Mouse (Mus musculus) thymus, postnatal 10 days (tissue): ENCODE measurements around the gene Gys1.

Source experiments
- DNase-seq, 2 experiments: peaks; one replicate each; pipeline ENCODE4 v3.0.0; 2021; ENCODE audit warnings: low spot score in 2 of 2

Gys1 gene

DNA sequence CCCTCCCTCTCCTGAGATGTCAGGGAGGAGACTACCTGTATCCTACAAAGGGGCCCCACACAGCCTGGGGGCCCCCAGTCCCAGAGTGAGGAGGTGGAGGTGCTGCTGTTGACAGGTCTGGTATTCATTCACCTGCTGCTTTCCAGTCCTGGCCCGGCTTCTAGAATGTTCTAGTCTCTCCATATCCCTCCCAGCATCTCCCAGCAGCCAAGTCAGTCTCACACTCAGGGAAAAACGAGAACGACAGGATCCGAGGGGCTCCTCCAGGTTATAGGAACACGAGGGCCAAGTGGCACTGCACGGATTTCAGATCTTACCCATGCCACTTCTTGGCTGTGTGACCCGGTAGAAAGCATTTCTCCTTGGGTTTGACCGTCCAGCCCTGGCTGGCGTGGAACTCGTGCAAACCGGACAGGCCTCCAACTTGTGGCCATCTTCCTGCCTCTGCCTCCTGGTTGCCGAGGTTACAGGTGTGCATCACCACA, 19.9 kb upstream of the Gys1 start:
- no peak for DNase-seq

DNA sequence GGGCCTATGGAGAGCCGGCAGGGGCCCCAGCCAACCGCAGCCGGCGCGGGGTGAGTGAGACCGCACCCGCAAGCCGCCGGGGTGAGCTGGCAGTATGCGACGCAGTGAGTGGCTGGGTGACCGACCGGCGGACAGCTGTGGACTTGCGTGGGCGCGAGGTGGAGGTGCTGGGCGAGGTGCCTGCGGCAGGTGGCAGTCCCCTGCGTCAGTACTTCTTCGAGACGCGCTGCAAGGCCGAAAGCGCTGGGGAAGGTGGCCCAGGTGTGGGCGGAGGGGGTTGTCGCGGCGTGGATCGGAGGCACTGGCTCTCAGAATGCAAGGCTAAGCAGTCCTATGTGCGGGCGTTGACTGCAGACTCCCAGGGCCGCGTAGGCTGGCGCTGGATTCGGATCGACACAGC, 19.0 kb upstream of the Gys1 start:
- no peak for DNase-seq

DNA sequence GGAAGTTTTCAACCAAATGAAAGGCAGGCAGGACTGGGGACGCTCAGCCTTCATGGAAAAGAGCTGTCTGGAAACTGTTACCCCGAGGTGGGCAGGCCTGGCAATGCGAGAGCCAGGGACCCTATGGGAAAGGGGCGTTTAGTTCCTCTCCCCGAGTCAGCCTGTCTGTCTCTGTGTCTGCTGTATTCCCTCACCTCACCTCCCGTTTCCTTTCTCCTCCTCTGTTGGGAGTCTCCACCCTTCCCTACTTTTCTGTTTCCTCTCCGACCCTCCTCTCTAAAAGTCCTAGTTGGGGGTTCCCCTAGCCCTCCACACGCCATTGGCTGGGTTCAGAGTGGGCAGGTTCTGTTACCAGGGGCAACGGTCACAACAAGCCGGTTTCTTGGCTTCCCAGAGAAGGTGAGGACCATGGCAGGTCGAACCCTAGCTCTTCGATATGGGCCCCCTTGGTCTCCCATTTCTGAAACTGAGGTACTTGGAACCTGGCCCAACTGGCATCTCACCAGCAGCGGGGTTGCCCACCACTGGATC, 16.6 kb upstream of the Gys1 start:
- no peak for DNase-seq

DNA sequence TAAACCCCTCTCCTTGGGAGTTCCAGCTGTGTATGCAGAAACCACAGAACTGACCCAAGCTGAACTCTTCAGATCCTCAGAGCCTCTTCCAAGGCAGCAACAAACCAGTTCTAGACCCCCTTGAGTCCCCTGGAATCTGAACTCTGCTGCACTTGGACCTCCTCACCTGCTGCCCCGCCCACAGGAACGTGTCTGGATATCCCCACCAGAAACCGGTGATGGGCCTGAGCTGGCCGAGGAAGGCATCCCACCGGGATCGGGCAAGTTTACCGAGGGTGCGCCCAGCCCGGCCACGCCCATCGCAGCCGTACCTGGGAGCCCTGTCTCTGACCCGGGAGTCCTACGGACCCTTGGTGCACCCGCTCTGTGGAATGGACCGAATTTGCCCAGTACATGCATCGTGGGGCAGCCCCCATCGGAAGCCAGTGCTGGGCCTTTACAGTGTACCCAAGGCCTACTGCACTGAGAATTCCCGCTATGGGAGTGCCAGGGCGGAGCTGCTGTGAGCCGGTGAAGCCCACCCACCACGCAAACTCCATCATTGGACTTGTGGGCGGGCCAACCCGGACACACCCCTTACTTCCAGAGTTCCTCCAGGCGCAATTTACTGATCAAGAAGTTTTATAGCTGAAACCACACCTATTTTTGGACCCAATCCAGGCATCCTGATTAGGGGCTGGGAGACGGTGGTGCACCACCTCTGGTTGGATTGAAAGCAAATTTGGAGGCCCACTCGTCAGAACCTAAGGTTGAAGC, 14.6 kb upstream of the Gys1 start:
- no peak for DNase-seq

DNA sequence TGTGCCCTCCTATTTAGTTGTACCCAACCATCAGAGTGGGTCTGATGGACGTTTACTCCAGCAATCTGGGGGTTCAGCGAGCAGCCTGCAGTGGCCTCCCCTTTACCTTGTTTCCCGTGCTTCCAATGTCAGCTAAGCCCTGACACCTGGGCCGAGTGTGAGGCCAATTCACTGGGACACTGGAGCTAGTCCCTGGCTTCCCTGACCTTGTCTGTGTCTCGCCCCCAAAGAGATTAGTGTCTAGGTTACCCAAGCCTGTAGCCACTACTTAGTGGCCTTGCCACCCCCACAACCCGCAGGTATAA, 14.1 kb upstream of the Gys1 start, which contains the start of gene Lhb:
Gene Lhb (plus strand): TSS at position 206 of the 305 bp plus-strand sequence.
- no peak for DNase-seq

DNA sequence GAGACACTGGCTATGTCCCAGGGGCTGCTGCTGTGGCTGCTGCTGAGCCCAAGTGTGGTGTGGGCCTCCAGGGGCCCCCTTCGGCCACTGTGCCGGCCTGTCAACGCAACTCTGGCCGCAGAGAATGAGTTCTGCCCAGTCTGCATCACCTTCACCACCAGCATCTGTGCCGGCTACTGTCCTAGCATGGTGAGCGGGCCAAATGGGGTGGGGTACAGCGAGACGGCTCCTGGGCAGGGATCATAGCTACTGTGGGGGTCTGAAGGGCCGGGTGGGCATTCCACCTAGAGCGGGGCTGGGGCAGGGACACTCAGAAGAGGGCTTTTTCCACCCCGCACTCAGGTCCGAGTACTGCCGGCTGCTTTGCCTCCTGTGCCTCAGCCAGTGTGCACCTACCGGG, 13.4 kb upstream of the Gys1 start:
- DNase-seq: no peak

DNA sequence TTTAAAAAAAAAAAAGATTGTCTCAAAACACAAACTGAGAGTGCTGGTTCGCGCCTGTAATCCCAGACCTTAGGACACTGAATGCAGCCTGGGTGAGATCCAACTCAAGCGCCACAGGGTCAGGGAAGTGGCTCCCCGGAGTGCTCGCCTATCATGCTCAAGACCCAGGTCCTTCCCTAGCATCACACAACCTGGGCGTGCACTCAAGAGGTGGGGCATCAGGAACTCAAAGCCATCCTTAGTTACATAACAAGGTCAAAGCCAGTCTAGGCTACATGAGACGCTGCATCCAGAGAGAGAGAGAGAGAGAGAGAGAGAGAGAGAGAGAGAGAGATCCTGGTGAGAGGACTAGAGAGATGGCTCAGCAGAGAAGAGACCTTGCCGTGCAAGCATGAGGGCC, 8.1 kb upstream of the Gys1 start:
- DNase-seq: no peak

DNA sequence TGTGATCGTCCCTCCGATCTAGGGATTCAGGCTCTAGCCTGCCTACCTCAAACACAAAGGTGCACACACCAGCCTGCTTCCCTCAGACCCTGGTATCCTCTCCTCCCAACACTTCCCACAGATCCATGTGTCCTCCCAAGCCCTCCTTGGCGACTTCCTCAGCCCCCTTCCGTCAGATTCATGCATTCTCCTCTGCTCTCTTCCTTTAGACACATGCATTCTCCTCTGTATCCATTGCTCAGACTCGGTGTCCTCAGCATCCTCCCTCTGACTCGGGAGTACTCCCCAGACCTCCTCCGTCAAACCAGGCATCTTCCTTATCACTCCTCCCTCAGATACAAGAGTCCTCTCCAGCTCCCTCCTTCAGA, 825 bp upstream of the Gys1 start:
- DNase-seq: no peak

DNA sequence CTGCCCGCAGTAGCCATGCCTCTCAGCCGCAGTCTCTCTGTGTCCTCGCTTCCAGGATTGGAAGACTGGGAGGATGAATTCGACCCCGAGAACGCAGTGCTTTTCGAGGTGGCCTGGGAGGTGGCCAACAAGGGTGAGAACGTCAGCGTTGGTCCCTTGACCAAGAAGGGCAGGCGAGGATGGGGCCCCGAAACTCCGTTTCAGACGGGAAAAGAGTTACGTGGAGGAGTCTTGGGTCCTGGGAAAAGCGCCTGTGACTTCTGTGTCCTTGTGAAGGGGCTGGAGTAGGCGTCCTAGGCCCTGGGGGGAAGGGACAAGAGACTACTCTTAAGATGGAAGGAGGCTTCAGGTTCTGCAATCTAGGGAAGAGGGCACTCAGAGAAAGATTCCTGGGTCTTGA, 394 bp downstream of the Gys1 start:
- no peak for DNase-seq

DNA sequence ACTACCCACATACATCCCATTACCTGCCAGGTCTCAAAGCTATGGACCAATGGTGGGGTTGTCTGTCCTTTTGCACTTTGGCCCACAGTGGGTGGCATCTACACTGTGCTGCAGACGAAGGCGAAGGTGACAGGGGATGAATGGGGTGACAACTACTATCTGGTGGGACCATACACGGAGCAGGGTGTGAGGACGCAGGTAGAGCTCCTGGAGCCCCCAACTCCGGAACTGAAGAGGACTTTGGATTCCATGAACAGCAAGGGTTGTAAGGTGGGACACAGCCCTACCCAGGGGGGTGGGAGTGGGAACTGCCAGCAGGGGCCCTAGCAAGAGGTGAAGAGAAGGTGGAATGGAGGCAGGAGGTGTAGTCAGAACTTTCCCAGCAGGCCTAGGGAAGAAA, 1.8 kb downstream of the Gys1 start:
- no peak for DNase-seq

DNA sequence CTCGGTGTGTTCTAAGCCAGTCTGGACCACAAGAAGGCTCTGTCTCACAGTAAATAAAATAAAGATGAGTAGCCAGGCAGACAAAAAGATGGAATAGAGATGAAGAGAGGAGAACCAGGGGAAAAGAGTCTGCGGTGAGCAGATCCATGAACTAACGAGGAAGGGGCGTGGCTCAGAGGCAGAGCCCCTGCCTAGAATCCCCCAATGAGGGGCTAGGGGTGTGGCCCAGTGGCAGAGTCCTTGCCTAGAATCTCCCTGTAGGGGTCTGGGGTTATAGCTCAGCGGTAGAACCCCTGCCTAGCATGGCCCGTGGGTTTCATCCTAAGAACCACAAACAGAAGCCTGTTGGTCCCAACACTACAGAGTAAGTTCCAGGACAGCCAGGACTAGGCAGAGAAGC, 2.4 kb downstream of the Gys1 start:
- no peak for DNase-seq

DNA sequence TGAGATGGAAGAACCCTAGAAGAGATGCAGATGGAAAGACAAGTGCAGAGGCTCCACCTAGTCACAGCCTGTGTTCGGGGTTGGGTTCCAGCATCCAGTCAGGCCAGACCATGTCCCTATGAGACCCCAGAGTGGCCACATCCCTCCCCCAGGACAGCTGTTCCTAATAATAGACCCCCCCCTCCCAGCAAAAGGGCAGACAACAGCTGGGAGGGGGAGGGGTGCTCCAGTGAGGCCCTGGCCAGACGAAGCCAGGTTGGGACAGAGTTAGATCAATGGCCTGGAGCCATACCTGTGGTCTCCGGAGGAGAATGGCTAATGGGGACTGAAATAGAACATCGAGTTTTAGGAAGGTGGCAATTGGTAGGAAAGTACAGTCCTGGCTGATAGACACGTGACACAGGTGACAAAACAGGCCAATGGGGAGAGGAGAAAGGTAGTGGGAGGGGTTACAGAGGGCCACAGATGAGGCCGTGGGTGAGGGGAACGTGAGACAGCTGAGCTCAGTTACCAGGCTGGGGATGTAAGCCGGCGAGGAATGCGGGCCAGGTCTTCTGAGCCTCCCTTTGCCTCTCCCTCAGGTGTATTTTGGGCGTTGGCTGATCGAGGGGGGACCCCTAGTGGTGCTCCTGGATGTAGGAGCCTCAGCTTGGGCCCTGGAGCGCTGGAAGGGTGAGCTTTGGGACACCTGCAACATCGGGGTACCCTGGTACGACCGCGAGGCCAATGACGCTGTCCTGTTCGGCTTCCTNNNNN, 3.1 kb downstream of the Gys1 start, which contains the start of gene Ruvbl2:
Gene Ruvbl2 (minus strand): TSS at position 576 of the 756 bp plus-strand sequence.
- DNase-seq: no peak

DNA sequence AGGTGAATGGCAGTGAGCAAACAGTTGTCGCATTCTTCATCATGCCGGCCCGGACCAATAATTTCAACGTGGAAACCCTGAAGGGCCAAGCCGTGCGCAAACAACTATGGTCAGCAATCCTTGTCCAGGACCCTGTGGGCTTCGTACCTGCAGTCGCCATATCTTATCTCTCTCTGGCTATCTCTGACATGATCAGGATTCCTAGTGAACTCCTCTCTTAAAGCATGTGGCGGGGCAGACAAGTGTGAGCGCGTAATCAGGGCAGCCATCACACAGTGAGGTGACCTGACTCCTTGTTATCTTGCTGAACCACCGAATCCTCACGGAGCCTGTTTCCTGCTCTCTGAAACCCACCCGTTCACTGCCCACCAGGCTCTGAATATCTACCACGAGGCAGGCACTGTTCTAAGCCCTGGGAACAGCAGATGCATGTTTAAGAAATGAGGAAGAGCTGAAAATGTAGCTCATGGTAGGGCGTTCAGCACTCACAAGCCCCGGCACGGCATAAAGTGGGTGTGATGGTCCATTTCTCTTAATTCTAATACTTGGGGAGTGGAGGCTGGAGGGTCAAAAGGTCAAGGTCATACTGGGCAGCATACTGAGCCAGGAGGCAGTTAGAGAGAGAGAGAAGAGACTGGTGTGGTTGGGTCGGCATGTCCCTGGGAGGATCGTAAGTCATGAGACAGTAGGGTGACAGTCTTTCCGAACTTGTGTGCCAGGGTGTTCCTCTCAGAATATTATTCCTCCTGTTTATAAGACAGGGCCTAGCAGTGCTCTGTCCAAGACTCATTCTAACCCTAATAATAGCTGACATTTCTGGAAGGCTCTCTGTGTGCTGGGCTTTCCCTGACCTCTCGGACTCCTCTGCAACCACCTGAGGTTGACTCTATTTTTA, 9.1 kb downstream of the Gys1 start:
- no peak for DNase-seq

DNA sequence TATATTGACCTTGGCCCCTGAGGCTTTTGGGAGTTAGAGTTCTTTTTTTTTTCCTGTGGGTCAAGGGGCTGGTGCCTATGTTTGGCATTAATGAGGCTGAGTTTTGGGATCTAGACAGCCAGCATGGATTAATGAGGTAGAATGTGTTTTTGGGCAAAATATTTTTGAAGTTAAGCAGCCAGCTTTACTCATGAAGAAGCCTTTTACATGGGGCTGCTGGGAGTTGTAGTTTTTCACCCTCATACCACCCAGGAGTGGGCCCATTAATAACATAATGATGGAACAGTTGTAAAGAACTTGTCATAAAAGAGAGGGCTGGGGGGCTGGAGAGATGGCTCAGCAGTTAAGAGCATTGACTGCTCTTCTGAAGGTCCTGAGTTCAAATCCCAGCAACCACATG, 11.9 kb downstream of the Gys1 start:
- no peak for DNase-seq

DNA sequence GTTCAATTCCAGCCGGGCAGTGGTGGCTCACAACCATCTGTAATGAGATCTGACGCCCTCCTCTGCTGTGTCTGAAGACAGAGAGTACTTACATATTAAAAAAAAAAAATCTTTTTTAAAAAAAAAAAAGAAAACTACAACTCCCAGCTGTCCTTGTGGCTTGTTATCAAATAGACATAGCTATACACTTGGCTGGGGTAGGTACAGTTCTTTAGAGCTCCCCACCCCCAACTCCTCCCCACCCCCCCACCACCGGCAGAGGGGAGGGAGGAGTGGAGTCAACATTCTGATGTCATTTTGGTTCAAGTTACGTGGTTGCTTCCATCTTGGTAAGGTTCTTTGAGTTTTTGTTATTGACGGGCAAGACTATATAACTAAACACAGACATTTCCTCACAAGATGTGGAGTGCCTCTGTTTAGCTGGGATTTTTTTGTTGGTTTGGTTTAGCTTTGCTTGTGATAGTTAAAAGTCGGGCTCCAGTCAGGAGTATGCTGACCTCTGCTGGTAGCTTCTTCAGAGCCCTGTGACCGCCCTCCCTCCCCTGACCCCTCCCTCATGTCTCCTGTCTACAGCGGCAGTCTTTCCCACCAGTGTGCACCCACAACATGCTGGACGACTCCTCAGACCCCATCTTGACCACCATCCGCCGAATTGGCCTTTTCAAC, 12.8 kb downstream of the Gys1 start:
- no peak for DNase-seq

DNA sequence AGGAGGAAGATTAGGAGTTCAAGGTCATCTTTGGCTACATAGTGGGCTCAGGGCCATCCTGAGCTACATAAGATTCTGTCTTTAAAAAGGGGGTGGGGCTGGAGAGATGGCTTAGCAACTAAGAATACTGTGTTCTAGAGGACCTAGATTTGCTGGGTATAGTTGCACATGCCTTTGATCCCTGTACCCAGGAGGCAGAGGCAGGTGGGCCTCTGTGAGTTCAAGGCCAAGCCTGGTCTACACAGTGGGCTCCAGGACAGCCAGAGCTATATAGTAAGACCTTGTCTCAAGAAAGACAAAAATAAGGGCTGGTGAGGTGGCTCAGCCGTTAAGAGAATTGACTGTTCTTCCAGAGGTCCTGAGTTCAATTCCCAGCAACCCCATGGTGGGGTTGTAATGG, 15.3 kb downstream of the Gys1 start:
- DNase-seq: no peak

DNA sequence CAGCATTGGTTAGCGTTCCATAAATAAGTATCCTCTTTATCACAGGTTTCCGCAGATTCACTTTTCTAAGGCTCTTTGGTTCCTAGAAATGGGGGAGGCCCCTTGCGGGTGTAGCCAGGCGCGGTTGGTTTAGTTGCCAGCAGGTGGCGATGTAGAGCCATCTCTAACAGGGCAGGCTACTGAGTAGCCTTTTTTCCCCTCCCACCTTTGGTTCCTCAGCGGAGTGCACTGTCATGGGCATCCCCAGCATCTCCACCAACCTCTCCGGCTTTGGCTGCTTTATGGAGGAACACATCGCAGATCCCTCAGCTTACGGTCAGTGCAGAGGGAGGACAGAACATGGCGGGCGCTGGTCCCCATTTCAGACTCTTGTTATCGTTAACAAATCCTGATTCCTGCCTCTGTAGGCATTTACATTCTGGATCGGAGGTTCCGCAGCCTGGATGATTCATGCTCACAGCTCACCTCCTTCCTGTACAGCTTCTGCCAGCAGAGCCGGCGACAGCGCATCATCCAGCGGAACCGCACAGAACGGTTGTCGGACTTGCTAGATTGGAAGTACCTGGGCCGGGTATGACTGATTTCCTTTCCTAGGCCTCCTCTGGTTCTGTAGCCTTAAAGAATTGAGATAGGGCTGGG, 16.8 kb downstream of the Gys1 start:
- peak; percentile 73 to 87 for DNase-seq

DNA sequence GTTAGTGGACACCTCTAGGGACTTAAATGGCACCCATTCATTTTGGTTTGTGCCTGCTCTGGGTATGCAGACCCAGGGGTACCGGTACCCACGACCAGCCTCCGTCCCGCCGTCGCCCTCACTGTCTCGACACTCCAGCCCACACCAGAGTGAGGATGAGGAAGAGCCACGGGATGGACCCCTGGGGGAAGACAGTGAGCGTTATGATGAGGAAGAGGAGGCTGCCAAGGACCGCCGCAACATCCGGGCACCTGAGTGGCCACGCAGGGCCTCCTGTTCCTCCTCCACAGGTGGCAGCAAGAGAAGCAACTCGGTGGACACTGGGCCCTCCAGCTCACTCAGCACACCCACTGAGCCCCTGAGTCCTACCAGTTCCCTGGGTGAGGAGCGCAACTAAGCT, 20.3 kb downstream of the Gys1 start:
- no peak for DNase-seq

DNA sequence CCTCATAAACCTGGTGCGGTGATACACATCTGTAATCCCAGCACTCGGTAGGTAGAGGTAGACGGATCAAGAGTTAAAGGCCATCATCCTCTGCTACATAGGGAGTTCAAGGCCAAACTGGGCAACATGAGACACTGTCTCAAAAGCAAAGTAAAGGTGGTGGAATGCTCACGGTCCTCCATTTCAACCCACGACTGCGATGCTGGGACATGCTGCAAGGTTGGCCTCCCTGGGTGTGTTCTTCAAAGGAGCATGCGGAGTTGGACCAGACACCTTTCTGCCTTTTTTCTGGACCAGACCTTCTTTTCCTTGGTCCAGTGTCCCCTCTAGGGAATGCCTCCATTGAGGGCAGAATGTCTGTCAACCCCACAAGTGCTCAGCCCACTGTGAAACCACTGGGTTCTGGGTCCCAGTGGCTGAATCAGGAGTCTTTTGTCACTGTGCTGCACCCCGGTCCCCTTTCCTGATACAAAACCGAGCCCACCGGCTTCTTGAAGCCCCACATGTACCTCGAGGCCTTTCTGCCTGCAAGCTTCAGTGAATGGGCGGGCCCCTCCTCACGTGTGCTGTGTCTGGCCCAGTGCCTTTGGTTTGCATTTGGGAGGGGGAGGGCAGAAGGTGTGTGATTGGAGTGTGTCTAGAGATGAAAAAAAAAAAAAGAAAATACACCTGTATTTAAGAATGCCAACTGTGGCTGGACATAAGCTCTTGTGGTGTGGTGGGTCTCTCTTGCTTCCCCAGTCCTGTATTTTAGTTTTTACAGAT, 21.5 kb downstream of the Gys1 start:
- DNase-seq: no peak

DNA sequence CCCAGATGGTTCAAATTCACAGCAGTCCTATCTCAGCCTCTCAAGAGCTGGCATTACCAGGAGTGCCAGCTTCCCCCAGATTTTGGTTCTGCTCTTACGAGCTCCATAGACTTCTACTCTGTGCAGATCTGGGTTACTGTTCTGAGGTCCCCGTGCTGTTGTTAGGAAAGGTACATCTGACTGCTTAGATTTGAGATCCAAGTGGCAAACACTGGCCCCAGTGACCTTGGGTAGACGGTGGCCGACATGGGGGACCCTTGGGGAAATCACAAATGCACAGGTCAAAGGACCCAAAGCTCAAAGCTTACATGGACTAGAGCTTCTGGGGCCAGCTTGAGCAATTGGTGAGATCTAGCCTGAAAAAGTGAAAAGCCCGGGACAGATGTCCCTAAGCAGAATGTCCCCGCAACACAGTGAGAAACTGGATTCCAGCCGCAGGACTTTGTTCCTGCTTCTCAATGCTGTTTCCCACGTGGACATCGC, 22.1 kb downstream of the Gys1 start:
- no peak for DNase-seq
